Mouse (Mus musculus) embryonic facial prominence, embryonic 14.5 days (tissue): ENCODE measurements around the gene Pwp2. TPM values are rescaled to one million over a fixed set of nuclear protein-coding genes. Genes with fewer than 3 reads are reported as not detected.

ENCODE experiments used
- ATAC-seq: fragments of 200-750 bp; cut with Nextera tagmentation; 2 replicates; pipeline ENCODE4 v1.8.0; 2017; ENCODE audit warnings: low read depth, moderate number of reproducible peaks, moderate TSS enrichment
- DNase-seq: peaks from one replicate; pipeline ENCODE4 v3.0.0-alpha.2; 2015; ENCODE audit warnings: low spot score
- H3K27ac ChIP-seq: fragments of 300-500 bp; sonication (generic); replicated peaks from 2 replicates; pipeline ENCODE4 v1.5.1; 2014; ENCODE audit warnings: low read depth, mild to moderate bottlenecking, low read length, moderate library complexity
- H3K27me3 ChIP-seq: fragments of 300-500 bp; sonication (generic); replicated peaks from 2 replicates; pipeline ENCODE4 v1.6.1; 2014; ENCODE audit warnings: low read length; ENCODE audit not compliant: control insufficient read depth, insufficient read depth
- H3K36me3 ChIP-seq: fragments of 300-500 bp; sonication (generic); 2 replicates; pipeline ENCODE4 v1.6.1; 2014; ENCODE audit warnings: low read length, mixed read lengths; ENCODE audit not compliant: control insufficient read depth, insufficient read depth
- H3K4me1 ChIP-seq: fragments of 300-500 bp; sonication (generic); 2 replicates; pipeline ENCODE4 v1.6.1; 2014; ENCODE audit warnings: antibody characterized with exemption, low read length; ENCODE audit not compliant: control insufficient read depth, insufficient read depth
- H3K4me2 ChIP-seq: fragments of 300-500 bp; sonication (generic); 2 replicates; pipeline ENCODE4 v1.6.1; 2014; ENCODE audit warnings: low read depth, mild to moderate bottlenecking, low read length, moderate library complexity, mixed read lengths
- H3K4me3 ChIP-seq: fragments of 300-500 bp; sonication (generic); 2 replicates; pipeline ENCODE4 v1.5.1; 2014; ENCODE audit warnings: low read depth, mild to moderate bottlenecking, low read length
- H3K9ac ChIP-seq: fragments of 300-500 bp; sonication (generic); 2 replicates; pipeline ENCODE4 v1.6.1; 2014; ENCODE audit warnings: low read depth, mild to moderate bottlenecking, low read length, moderate library complexity, mixed read lengths
- H3K9me3 ChIP-seq: fragments of 300-500 bp; sonication (generic); 2 replicates; pipeline ENCODE4 v1.6.1; 2016; ENCODE audit warnings: low read length; ENCODE audit not compliant: control insufficient read depth
- WGBS: fragments of 180-500 bp; shearing (Covaris S2); extraction: QIAGEN DNeasy Blood & Tissue Kit; methylation state at CpG from one replicate; pipeline ENCODE4 v1.1.7; 2014; 5-methylcytosine and 5-hydroxymethylcytosine counted together
- polyA plus RNA-seq: library from polyadenylated mRNA; unstranded; fragments of >200 nt; fragmentation: Nextera tagmentation; extraction: Ambion mirVana; gene quantifications from 2 replicates; pipeline ENCODE4 v1.2.1, GENCODE M21; 2014

Pwp2 gene
- polyA plus RNA-seq, 1 experiment from 2014 or later, result 16.0 TPM

DNA sequence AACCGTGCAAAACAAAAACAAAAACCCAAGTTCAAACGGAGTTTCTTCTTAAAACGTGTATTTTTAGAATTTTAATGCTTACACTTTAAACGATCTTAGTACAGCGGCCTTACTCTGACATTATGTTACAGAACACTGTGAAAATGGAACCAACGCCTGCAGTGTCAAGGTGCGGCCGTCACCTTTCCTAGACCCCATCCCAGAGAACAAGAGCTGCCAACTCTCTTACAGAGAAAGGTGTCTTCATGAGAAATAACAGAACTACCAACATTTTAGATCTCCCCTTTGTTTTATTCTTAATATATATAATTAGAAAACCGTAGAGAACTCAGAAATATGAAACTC lies 404 bp upstream of the Pwp2 start:
- Histone ChIP-seq H3K9ac (peak overlapping the region; percentile 74), H3K4me3 (peak overlapping the region; percentile 78), H3K36me3 (peaks cover 57% of the 10 kb centered on the region), H3K4me2 (peak overlapping the region; percentile 94), H3K27me3 (no peaks in the 10 kb centered on the region), H3K9me3 (no peaks in the 10 kb centered on the region), H3K4me1 (peaks cover 5% of the 10 kb centered on the region; the same call in 1 of the 2 replicates), H3K27ac (peak overlapping the region; percentile 77)
- 16% methylated on average over 9 of the region's 9 CpGs for WGBS
- ATAC-seq, result peak; percentile 23
- no peak for DNase-seq

- 76% methylated on average over 3 of the region's 3 CpGs for WGBS
- Histone ChIP-seq H3K4me1 (peaks cover 5% of the 10 kb centered on the region; the same call in 1 of the 2 replicates), H3K9me3 (no peaks in the 10 kb centered on the region), H3K27me3 (no peaks in the 10 kb centered on the region), H3K4me3 (no peak overlapping the region), H3K4me2 (0 out of 2 replicates have a peak overlapping the region, but pooled peaks have one; percentile 94), H3K9ac (no peak overlapping the region), H3K27ac (no peak overlapping the region), H3K36me3 (peaks cover 58% of the 10 kb centered on the region)
- ATAC-seq, result no peak
- no peak for DNase-seq
Measured at GRCm38 (mm10) chr10:78183577-78183976, 1.4 kb downstream of the Pwp2 start.

DNA sequence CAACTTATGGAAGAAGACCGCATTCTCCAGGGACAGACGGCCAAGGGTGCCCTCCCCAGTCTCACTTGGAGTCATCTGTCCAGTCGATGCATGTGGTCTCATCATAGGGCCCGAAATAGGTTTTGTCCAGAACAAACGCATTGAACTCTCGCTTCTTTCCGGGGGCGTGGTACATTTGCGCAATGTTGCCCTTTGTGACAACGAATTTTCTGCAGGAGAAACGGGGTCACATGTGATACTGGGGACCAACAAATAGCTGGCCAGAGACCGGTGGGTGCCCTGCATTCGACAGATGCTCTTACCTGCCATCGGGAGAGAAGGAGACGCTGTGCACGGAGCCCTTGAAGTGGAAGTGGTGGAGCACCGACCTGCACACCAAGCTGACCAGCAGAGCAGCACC lies 2.6 kb downstream of the Pwp2 start:
- WGBS, result 97% methylated on average over 17 of the region's 17 CpGs
- Histone ChIP-seq H3K27me3 (no peaks in the 10 kb centered on the region), H3K27ac (no peak overlapping the region), H3K4me1 (peaks cover 5% of the 10 kb centered on the region; the same call in 1 of the 2 replicates), H3K9ac (no peak overlapping the region), H3K36me3 (peaks cover 58% of the 10 kb centered on the region), H3K4me3 (no peak overlapping the region), H3K4me2 (no peak overlapping the region), H3K9me3 (no peaks in the 10 kb centered on the region)
- DNase-seq (no peak), ATAC-seq (no peak)

- no peaks in the 10 kb centered on the region for H3K9me3 ChIP-seq
Measured at GRCm38 (mm10) chr10:78174474-78174873, 10.5 kb downstream of the Pwp2 start.

GRCm38 (mm10) chr10:78171581-78171980 lies 13.4 kb downstream of the Pwp2 start:
- Histone ChIP-seq H3K9ac (no peak overlapping the region), H3K4me2 (no peak overlapping the region), H3K9me3 (no peaks in the 10 kb centered on the region), H3K27me3 (no peaks in the 10 kb centered on the region), H3K36me3 (peaks cover 69% of the 10 kb centered on the region), H3K4me3 (no peak overlapping the region), H3K4me1 (peaks cover 8% of the 10 kb centered on the region), H3K27ac (no peak overlapping the region)
- ATAC-seq, result no peak
- WGBS, result 91% methylated on average over 9 of the region's 9 CpGs
- no peak for DNase-seq

More at GRCm38 (mm10) chr10:78174474-78174873, 10.5 kb downstream of the Pwp2 start:
- Histone ChIP-seq H3K36me3 (peaks cover 84% of the 10 kb centered on the region), H3K27me3 (no peaks in the 10 kb centered on the region), H3K9ac (no peak overlapping the region), H3K4me2 (no peak overlapping the region), H3K27ac (no peak overlapping the region), H3K4me1 (no peaks in the 10 kb centered on the region), H3K4me3 (no peak overlapping the region)
- DNase-seq (no peak), ATAC-seq (no peak)
- 83% methylated on average over 4 of the region's 5 CpGs for WGBS

- Histone ChIP-seq H3K27ac (no peak overlapping the region), H3K9ac (no peak overlapping the region), H3K4me3 (no peak overlapping the region), H3K4me1 (peaks cover 8% of the 10 kb centered on the region), H3K9me3 (no peaks in the 10 kb centered on the region), H3K27me3 (no peaks in the 10 kb centered on the region), H3K36me3 (peaks cover 69% of the 10 kb centered on the region), H3K4me2 (no peak overlapping the region)
- no peak for ATAC-seq
- WGBS, result 94% methylated on average over 7 of the region's 7 CpGs
- no peak for DNase-seq
Measured at GRCm38 (mm10) chr10:78171057-78171456, 13.9 kb downstream of the Pwp2 start.

GRCm38 (mm10) chr10:78170445-78170844 lies 14.5 kb downstream of the Pwp2 start:
- Histone ChIP-seq H3K27ac (no peak overlapping the region), H3K4me2 (peak overlapping the region; percentile 83; the same call in 1 of the 2 replicates), H3K4me1 (peaks cover 8% of the 10 kb centered on the region), H3K27me3 (no peaks in the 10 kb centered on the region), H3K9ac (no peak overlapping the region), H3K36me3 (peaks cover 69% of the 10 kb centered on the region), H3K4me3 (no peak overlapping the region), H3K9me3 (no peaks in the 10 kb centered on the region)
- 65% methylated on average over 2 of the region's 2 CpGs for WGBS
- no peak for DNase-seq
- ATAC-seq, result no peak

GRCm38 (mm10) chr10:78169281-78170042 lies 15.5 kb downstream of the Pwp2 start, which contains the start of gene D10Jhu81e:
Gene D10Jhu81e, minus strand, starts transcription at chr10:78169782.
- ATAC-seq, result peak; percentile 97
- Histone ChIP-seq H3K9ac (peak within 1 kb of the TSS; percentile 78), H3K36me3 (peaks cover 69% of the 10 kb centered on the region), H3K27ac (peak within 1 kb of the TSS; percentile 67), H3K9me3 (no peaks in the 10 kb centered on the region), H3K27me3 (no peaks in the 10 kb centered on the region), H3K4me2 (peak within 1 kb of the TSS; percentile 83), H3K4me3 (peak within 1 kb of the TSS; percentile 76), H3K4me1 (peaks cover 8% of the 10 kb centered on the region)
- under 1% methylated on average over 41 of the region's 50 CpGs for WGBS
- DNase-seq, result peak; percentile 98

DNA sequence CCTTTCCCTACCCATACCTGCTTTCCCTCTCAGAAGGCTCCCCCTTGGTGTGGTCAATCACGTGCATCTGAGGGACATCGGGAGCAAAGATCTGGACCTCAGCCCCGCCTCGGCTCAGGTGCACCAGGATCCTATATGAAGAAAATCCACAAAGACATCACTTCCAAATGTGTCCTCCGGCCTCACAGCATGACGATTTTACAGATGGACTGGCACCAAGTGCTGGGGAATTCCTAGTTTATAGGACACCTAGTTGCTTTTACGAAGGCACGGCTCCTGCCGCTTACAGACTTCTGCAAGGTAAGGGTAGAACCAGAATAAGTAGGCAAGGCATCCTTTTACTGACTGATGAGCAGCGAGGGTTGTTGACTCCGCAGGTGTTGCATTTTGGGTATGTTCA lies 16.2 kb downstream of the Pwp2 start:
- Histone ChIP-seq H3K9me3 (no peaks in the 10 kb centered on the region), H3K9ac (peak overlapping the region; percentile 78), H3K4me3 (peak overlapping the region; percentile 76), H3K27ac (no peak overlapping the region), H3K4me2 (peak overlapping the region; percentile 83), H3K4me1 (peaks cover 8% of the 10 kb centered on the region), H3K27me3 (no peaks in the 10 kb centered on the region), H3K36me3 (peaks cover 69% of the 10 kb centered on the region)
- DNase-seq (no peak), ATAC-seq (no peak)
- 86% methylated on average over 11 of the region's 11 CpGs for WGBS
